Mouse (Mus musculus): Measurements from ENCODE around the gene Zfhx3.

Zfhx3 gene

DNA sequence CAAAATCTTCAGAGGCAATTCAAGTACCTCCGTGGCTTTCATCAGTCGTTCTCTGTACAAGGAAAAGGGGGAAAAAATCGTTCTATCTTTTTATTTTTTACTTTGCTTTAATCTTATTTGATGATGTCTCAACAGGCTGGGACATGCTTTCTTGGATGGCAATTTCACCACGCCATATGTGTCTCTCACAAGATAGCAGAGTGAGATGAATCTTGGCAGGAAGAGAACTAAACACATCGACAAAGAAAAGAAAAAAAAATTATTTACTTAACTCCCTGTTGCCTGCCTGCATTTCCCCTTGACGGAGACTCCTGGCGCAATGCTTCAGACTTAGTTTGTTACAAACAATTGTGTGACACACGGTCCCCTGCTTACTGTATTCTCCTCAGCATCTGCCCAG lies 294.3 kb downstream of the Zfhx3 start:
- DNase-seq (ENCODE audit: low read depth in 2 of 2, low spot score in 2 of 2): no peak

GRCm38 (mm10) chr8:108239531-108239930 lies 297.1 kb downstream of the Zfhx3 start:
- DNase-seq (ENCODE audit: low read depth in 2 of 2, low spot score in 2 of 2): no peak

DNA sequence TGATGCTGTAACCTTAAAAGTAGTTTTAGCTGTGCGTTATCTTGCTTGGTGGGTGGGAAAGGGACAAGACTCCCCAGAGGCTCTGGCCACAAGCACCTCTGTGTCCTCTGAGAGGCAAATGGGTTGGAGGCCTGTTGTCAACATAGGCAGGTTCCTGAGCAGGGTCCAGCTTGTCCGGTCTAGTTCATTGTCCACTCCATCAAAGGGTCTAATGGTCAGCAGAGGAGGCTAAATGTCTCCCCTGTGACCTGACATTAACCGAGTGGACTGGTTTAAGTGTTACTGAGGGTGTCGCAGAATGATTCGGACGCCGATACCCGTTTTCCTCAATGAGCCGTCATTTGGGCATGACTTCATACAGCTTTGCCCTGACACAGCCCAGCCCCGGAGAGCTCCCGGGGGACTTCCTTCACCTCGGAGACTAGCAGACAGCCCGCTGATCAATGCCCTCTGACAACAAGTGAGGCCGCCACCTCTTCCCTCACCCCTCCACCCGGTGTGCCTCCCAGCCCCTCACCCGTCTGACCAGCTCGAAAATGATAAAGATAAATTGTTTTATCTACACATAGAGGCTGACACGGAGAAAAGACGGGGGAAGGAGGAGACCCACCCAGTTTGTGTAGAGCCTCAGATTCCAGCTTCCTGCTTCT lies 298.7 kb downstream of the Zfhx3 start:
- no peak for DNase-seq (ENCODE audit: low read depth in 2 of 2, low spot score in 2 of 2)

GRCm38 (mm10) chr8:108243270-108243669 lies 300.8 kb downstream of the Zfhx3 start:
- no peak for DNase-seq (ENCODE audit: low read depth in 2 of 2, low spot score in 2 of 2)

GRCm38 (mm10) chr8:108244636-108245494 lies 302.4 kb downstream of the Zfhx3 start:
- no peak for DNase-seq (ENCODE audit: low read depth in 2 of 2, low spot score in 2 of 2)

GRCm38 (mm10) chr8:108245575-108245974 lies 303.1 kb downstream of the Zfhx3 start:
- no peak for DNase-seq (ENCODE audit: low read depth in 2 of 2, low spot score in 2 of 2)

GRCm38 (mm10) chr8:108246035-108246933 lies 303.8 kb downstream of the Zfhx3 start:
- DNase-seq (ENCODE audit: low read depth in 2 of 2, low spot score in 2 of 2): no peak

DNA sequence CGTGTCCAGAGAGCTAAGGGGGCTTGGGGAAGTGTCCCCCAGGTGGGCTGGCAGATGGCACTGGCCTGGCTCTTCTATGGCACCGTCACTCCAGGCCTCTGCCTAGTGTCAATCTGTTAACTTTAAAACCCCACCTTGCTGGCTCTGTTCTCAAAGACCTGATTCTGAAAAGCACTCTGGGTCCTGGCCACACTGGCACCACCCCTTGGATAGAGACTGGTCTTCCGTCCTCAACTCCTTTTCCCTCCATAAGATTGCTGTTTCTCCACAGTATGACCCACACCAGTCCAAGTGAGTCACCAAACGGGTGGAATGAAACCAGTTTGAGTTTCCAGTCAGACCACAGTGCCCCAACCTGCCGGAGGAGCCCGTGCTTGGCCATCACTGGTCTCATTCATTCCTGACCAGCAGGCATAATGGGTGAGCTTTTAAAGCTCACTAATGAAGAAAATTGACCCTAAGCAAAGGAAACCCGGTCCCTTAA lies 304.5 kb downstream of the Zfhx3 start:
- no peak for DNase-seq (ENCODE audit: low read depth in 2 of 2, low spot score in 2 of 2)

DNA sequence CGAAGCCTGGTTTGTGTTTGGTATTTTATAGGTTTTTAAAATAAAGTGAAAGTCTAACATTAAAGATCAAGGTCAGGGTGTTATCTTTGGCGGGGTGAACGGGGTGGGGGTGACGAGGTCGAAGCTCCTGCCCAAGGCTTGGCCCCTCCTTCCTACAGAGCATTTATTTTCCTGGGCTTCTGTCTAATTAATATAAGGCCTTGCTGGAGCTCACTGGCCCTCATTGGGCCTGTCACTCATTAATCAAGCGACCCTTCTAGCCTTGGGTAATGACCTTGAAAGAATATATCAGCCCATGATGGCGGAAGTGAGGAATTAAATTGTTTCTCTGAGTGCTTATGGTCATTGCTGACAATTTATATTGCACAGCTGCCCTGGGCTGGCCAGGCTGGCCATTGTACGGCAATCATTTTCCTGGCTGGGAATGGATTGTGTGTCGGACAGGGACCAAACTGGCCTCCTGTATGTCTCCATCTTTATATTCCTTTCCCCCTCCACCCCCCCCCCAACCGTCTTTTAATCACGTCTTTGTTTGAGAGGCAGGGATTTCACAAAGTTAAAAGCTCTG lies 322.2 kb downstream of the Zfhx3 start:
- no peak for DNase-seq (ENCODE audit: low read depth in 2 of 2, low spot score in 2 of 2)

DNA sequence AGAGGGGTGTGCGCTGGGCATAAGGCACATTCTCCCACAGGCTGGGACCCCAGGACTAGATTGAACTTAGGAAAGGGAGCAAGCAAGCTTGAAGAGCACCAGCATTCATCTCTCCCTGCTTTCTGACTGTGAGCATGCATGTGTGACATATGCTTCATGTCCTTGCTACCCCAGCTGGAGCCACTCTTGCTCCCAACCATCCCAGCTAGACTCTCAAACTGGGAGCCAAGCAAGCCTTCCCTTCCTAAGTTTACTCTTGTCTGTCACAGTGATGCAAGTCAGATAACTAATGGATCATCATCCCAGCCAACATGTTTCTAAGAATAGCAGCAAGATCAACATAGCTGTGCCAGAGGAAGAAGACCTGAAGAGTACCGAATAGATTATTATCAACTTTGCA lies 335.5 kb downstream of the Zfhx3 start:
- no peak for DNase-seq (ENCODE audit: low read depth in 2 of 2, low spot score in 2 of 2)

GRCm38 (mm10) chr8:108281981-108282380 lies 339.5 kb downstream of the Zfhx3 start:
- DNase-seq (ENCODE audit: low read depth in 2 of 2, low spot score in 2 of 2): no peak

- DNase-seq (ENCODE audit: low read depth in 2 of 2, low spot score in 2 of 2): no peak
Measured at GRCm38 (mm10) chr8:108286117-108286516, 343.7 kb downstream of the Zfhx3 start.

GRCm38 (mm10) chr8:108300964-108301615 lies 358.6 kb downstream of the Zfhx3 start:
- DNase-seq (ENCODE audit: low read depth in 2 of 2, low spot score in 2 of 2): no peak

DNA sequence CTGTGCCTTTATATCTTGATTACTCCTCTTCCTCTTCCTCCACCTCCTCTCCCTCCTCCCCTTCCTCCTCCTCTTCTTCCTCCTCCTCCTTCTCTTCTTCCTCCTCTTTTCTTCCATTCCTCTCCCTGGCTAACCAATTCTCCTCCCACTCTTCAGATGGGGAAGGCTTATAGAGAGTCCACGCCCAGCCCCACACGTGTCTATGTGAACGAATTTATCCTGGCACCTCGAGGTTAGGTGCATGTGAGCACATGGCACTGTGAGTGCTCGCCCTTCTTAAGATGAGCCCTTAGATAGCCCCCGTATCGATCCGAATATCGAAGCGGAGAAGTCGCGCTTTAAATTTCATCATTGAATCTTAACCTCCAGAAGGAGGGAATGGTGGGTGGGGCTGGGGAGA lies 359.2 kb downstream of the Zfhx3 start:
- no peak for DNase-seq (ENCODE audit: low read depth in 2 of 2, low spot score in 2 of 2)

DNA sequence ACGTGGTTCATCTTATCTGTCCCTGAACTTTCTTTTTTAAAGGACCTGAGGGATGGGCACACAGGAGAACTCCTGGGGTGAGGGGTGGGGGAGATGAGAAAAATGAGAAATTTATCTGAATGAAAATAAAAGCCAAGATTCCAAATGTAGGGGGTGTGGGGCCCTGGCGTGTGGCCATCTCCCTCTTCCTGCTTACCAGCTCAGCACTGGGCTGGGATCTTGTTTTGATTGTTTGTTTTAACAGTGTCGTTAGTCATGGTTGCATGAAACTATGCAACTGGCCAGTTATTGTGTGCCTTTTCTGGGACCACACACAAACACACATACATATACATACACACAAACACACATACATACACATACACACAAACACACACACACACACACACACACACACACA lies 362.9 kb downstream of the Zfhx3 start:
- no peak for DNase-seq (ENCODE audit: low read depth in 2 of 2, low spot score in 2 of 2)

- DNase-seq (ENCODE audit: low read depth in 2 of 2, low spot score in 2 of 2): no peak
Measured at GRCm38 (mm10) chr8:108309525-108310246, 367.2 kb downstream of the Zfhx3 start.

GRCm38 (mm10) chr8:108315046-108315445 lies 372.6 kb downstream of the Zfhx3 start:
- DNase-seq (ENCODE audit: low read depth in 2 of 2, low spot score in 2 of 2): no peak

- DNase-seq (ENCODE audit: low read depth in 2 of 2, low spot score in 2 of 2): no peak
Measured at GRCm38 (mm10) chr8:108317532-108318093, 375.2 kb downstream of the Zfhx3 start.

- no peak for DNase-seq (ENCODE audit: low read depth in 2 of 2, low spot score in 2 of 2)
Measured at GRCm38 (mm10) chr8:108327711-108328110, 385.3 kb downstream of the Zfhx3 start.

- no peak for DNase-seq (ENCODE audit: low read depth in 2 of 2, low spot score in 2 of 2)
Measured at GRCm38 (mm10) chr8:108348352-108348751, 405.9 kb downstream of the Zfhx3 start.
